11 mouse cellular contexts compared by ENCODE assay signal in the genomic region with DNA sequence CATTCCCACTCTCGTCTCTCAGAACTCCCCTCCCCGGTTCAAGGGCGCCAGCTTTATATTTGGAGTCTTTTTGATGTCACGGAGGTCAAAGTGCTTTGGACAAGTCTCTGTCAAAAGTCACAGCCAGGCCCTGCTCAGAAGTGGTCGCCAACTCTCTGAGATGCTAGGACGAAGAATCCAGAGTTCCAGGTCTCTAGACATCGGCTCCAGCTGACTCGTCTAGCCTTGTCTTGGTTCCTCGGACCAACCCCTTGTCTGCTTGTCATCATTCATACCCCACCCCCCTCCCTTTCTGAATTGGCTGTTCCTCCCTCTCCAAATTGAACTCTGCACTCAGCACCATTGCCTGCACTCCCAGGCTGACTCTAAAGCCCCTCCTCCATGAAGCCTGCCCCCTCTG. TPM values are rescaled to one million over a fixed set of nuclear protein-coding genes. Genes with fewer than 3 reads are reported as not detected.
DNase-seq lines count a peak whose midpoint lies in the region; ATAC-seq and TF ChIP-seq lines count a peak whose summit lies in the region.
"Had no signal": no experiment of that assay in that cellular context is flagged by ENCODE, and none has a peak within 500 bp of the region (broad histone marks: within the 10 kb centered on the region; RNA-seq: fewer than 3 reads in every experiment).

No protein-coding gene starts in this region.

- WGBS in heart, adult 2 months, result 60% methylated on average over 9 of the region's 9 CpGs
- 33% methylated on average over 9 of the region's 9 CpGs for WGBS in lung, postnatal 0 days
- 45% methylated on average over 9 of the region's 9 CpGs for WGBS in lung, adult 2 months
- 37% methylated on average over 9 of the region's 9 CpGs for WGBS in intestine, embryonic 15.5 days
- WGBS in stomach, embryonic 16.5 days, result 38% methylated on average over 9 of the region's 9 CpGs

- no peak overlapping the region for H3K4me2 ChIP-seq in lung, postnatal 0 days (replicated peaks; ENCODE audit: low read depth, low read length)
- H3K4me2 ChIP-seq in intestine, embryonic 15.5 days (replicated peaks), result peak overlapping the region; percentile 37
- H3K4me2 ChIP-seq in stomach, embryonic 16.5 days (ENCODE audit: low read depth, low read length), result 0 out of 2 replicates have a peak overlapping the region, but pooled peaks have one; percentile 39

- TF ChIP-seq CTCF in heart, adult 2 months (IDR thresholded peaks at IDR 0.05), result no peak
- TF ChIP-seq CTCF in lung, postnatal 0 days (IDR thresholded peaks at IDR 0.05), result no peak
- TF ChIP-seq CTCF in lung, adult 2 months (IDR thresholded peaks at IDR 0.05; ENCODE audit: insufficient read depth, low read length), result no peak

- H3K27me3 ChIP-seq in heart, adult 2 months (ENCODE audit: control insufficient read depth, insufficient read depth, low read length), result no peaks in the 10 kb centered on the region
- H3K27me3 ChIP-seq in lung, postnatal 0 days (replicated peaks; ENCODE audit: insufficient read depth, low read length), result 0 out of 2 replicates have a peak, but pooled peaks cover under 1% of the 10 kb centered on the region
- H3K27me3 ChIP-seq in intestine, embryonic 15.5 days (replicated peaks), result no peaks in the 10 kb centered on the region; the same call in 1 of the 2 replicates
- no peaks in the 10 kb centered on the region; the same call in 1 of the 2 replicates for H3K27me3 ChIP-seq in stomach, embryonic 16.5 days (ENCODE audit: control insufficient read depth, insufficient read depth, low read length)

- H3K4me1 ChIP-seq in heart, adult 2 months (ENCODE audit: control insufficient read depth, insufficient read depth, low read length), result peaks cover 12% of the 10 kb centered on the region
- H3K4me1 ChIP-seq in lung, postnatal 0 days (ENCODE audit: insufficient read depth, low read depth, low read length), result peaks cover 8% of the 10 kb centered on the region
- H3K4me1 ChIP-seq in lung, adult 2 months (ENCODE audit: control insufficient read depth, insufficient read depth, low read length), result peaks cover 3% of the 10 kb centered on the region; the same call in 1 of the 2 replicates
- H3K4me1 ChIP-seq in intestine, embryonic 15.5 days (replicated peaks), result peaks cover 52% of the 10 kb centered on the region
- peaks cover 48% of the 10 kb centered on the region for H3K4me1 ChIP-seq in stomach, embryonic 16.5 days (ENCODE audit: control insufficient read depth, insufficient read depth, low read length)

- H3K27ac ChIP-seq in heart, adult 2 months, result peak overlapping the region; percentile 61
- H3K27ac ChIP-seq in lung, postnatal 0 days (ENCODE audit: low read length), result peak overlapping the region; percentile 88
- peak overlapping the region; percentile 93 for H3K27ac ChIP-seq in intestine, embryonic 15.5 days
- peak overlapping the region; percentile 97 for H3K27ac ChIP-seq in stomach, embryonic 16.5 days (ENCODE audit: low read length)

- no peaks in the 10 kb centered on the region for H3K79me2 ChIP-seq in heart, adult 2 months (replicated peaks; ENCODE audit: control insufficient read depth, insufficient read depth, low read length)

- H3K9ac ChIP-seq in heart, adult 2 months (ENCODE audit: low read depth, low read length), result no peak overlapping the region
- H3K9ac ChIP-seq in lung, postnatal 0 days (replicated peaks; ENCODE audit: low read depth), result no peak overlapping the region
- no peak overlapping the region for H3K9ac ChIP-seq in intestine, embryonic 15.5 days
- peak overlapping the region; percentile 36; the same call in 1 of the 2 replicates for H3K9ac ChIP-seq in stomach, embryonic 16.5 days (ENCODE audit: low read length)

- H3K36me3 ChIP-seq in heart, adult 2 months (ENCODE audit: control insufficient read depth, insufficient read depth, low read length), result no peaks in the 10 kb centered on the region
- H3K36me3 ChIP-seq in lung, postnatal 0 days (ENCODE audit: insufficient read depth, low read length), result no peaks in the 10 kb centered on the region
- H3K36me3 ChIP-seq in intestine, embryonic 15.5 days, result no peaks in the 10 kb centered on the region
- no peaks in the 10 kb centered on the region for H3K36me3 ChIP-seq in stomach, embryonic 16.5 days (ENCODE audit: control insufficient read depth, insufficient read depth, low read length)

- intact Hi-C loops in heart, adult 2 months (cut with DNase I), result no loop called here

- no peak for DNase-seq in heart, adult 2 months
- DNase-seq in heart, adult 8-10 months (ENCODE audit: low spot score), result no peak
- no peak for DNase-seq in lung, postnatal 0 days (ENCODE audit: low spot score)
- no peak for DNase-seq in lung, adult 2 months
- no peak for DNase-seq in gastrocnemius, postnatal 10 days
- no peak for DNase-seq in adrenal gland, adult 18-20 months (ENCODE audit: low spot score in 2 of 2)

- H3K4me3 ChIP-seq in heart, adult 2 months, result no peak overlapping the region
- no peak overlapping the region for H3K4me3 ChIP-seq in lung, postnatal 0 days (ENCODE audit: low read depth, low read length)
- no peak overlapping the region for H3K4me3 ChIP-seq in lung, adult 2 months (replicated peaks; ENCODE audit: extremely low read depth, low read depth, low read length)
- no peak overlapping the region for H3K4me3 ChIP-seq in intestine, embryonic 15.5 days (replicated peaks)
- H3K4me3 ChIP-seq in stomach, embryonic 16.5 days (replicated peaks; ENCODE audit: low read length), result no peak overlapping the region

- no peak for TF ChIP-seq EP300 in heart, adult 2 months (IDR thresholded peaks at IDR 0.05; ENCODE audit: insufficient read depth, low read depth, low read length)
- TF ChIP-seq EP300 in lung, postnatal 0 days (IDR thresholded peaks at IDR 0.05), result no peak

- ATAC-seq in lung, postnatal 0 days, result no peak
- ATAC-seq in intestine, embryonic 15.5 days, result no peak
- no peak for ATAC-seq in stomach, embryonic 16.5 days (ENCODE audit: insufficient read depth, low FRiP score)

- H3K9me3 ChIP-seq in lung, postnatal 0 days (ENCODE audit: low read length), result no peaks in the 10 kb centered on the region
- H3K9me3 ChIP-seq in intestine, embryonic 15.5 days, result no peaks in the 10 kb centered on the region
- no peaks in the 10 kb centered on the region for H3K9me3 ChIP-seq in stomach, embryonic 16.5 days (replicated peaks; ENCODE audit: control insufficient read depth, low read length)

- no peak for TF ChIP-seq POLR2A in heart, adult 2 months (IDR thresholded peaks at IDR 0.05; ENCODE audit: insufficient read depth, low read depth, low read length)
- TF ChIP-seq POLR2A in lung, adult 2 months (IDR thresholded peaks at IDR 0.05; ENCODE audit: borderline replicate concordance, extremely low read depth, low read depth, low read length), result no peak

RNA-seq across cellular contexts. Expression of gene Col1a1, which starts 6.4 kb away (rescaled TPM):
- 10 to 100 TPM; 51.1 to 82.4 TPM for total RNA-seq in heart, adult 2 months (2021)
- polyA plus RNA-seq in heart, adult 2 months (2012; rRNA removed), result 48.7 and 67.7 TPM in 2 replicates
- 10 to 100 TPM; 23.3 to 50.4 (median 39.8) TPM for total RNA-seq in heart, adult 8-10 months (2022)
- polyA plus RNA-seq in lung, postnatal 0 days (2015; fragmentation: Nextera tagmentation; extraction: Ambion mirVana), result 464 and 478 TPM in 2 replicates
- polyA plus RNA-seq in lung, adult 2 months (2012; rRNA removed), result 108 and 115 TPM in 2 replicates
- 984 and 1,087 TPM in 2 replicates for polyA plus RNA-seq in intestine, embryonic 15.5 days (2015; fragmentation: Nextera tagmentation; extraction: Ambion mirVana)
- polyA plus RNA-seq in stomach, embryonic 16.5 days (2015; fragmentation: Nextera tagmentation; extraction: Ambion mirVana), result 2,066 and 2,076 TPM in 2 replicates
- total RNA-seq in gastrocnemius, postnatal 10 days (2021), result 1,000 to 10,000 TPM; 5,070 to 7,999 TPM
- 10 to 100 TPM; 20.4 to 40.2 TPM for total RNA-seq in adrenal gland, adult 18-20 months (2021)
- total RNA-seq: common myeloid progenitor, adult 5-6 weeks; monocyte, adult 5-6 weeks had no signal

RNA-seq across cellular contexts. Expression of gene Hils1, which starts 37.8 kb away (rescaled TPM):
- total RNA-seq in heart, adult 2 months (2021), result not detected
- polyA plus RNA-seq in heart, adult 2 months (2012; rRNA removed), result 0.25 TPM in 1 of 2 replicates, not detected in the other
- not detected for total RNA-seq in heart, adult 8-10 months (2022)
- not detected in 2 replicates for polyA plus RNA-seq in lung, postnatal 0 days (2015; fragmentation: Nextera tagmentation; extraction: Ambion mirVana)
- polyA plus RNA-seq in lung, adult 2 months (2012; rRNA removed), result not detected in 2 replicates
- polyA plus RNA-seq in intestine, embryonic 15.5 days (2015; fragmentation: Nextera tagmentation; extraction: Ambion mirVana), result not detected in 2 replicates
- not detected in 2 replicates for polyA plus RNA-seq in stomach, embryonic 16.5 days (2015; fragmentation: Nextera tagmentation; extraction: Ambion mirVana)
- not detected for total RNA-seq in gastrocnemius, postnatal 10 days (2021)
- total RNA-seq in adrenal gland, adult 18-20 months (2021), result not detected
- total RNA-seq: common myeloid progenitor, adult 5-6 weeks; left cerebral cortex, postnatal 36 days had no signal

RNA-seq across cellular contexts. Expression of gene Sgca, which starts 46.5 kb away (rescaled TPM):
- 100 to 1,000 TPM; 149 to 200 TPM for total RNA-seq in heart, adult 2 months (2021)
- 1,109 and 1,504 TPM in 2 replicates for polyA plus RNA-seq in heart, adult 2 months (2012; rRNA removed)
- 100 to 1,000 TPM; 202 to 221 (median 208) TPM for total RNA-seq in heart, adult 8-10 months (2022)
- 0.33 and 0.55 TPM in 2 replicates for polyA plus RNA-seq in lung, postnatal 0 days (2015; fragmentation: Nextera tagmentation; extraction: Ambion mirVana)
- polyA plus RNA-seq in lung, adult 2 months (2012; rRNA removed), result 19.9 and 54.4 TPM in 2 replicates
- 0.19 TPM in 1 of 2 replicates, not detected in the other for polyA plus RNA-seq in intestine, embryonic 15.5 days (2015; fragmentation: Nextera tagmentation; extraction: Ambion mirVana)
- 0.41 and 3.2 TPM in 2 replicates for polyA plus RNA-seq in stomach, embryonic 16.5 days (2015; fragmentation: Nextera tagmentation; extraction: Ambion mirVana)
- 100 to 1,000 TPM; 185 to 194 TPM for total RNA-seq in gastrocnemius, postnatal 10 days (2021)
- total RNA-seq in adrenal gland, adult 18-20 months (2021), result under 1 TPM in 1 of 2 experiments, not detected in 1; 0.80 TPM
- total RNA-seq: common myeloid progenitor, adult 5-6 weeks; monocyte, adult 5-6 weeks had no signal

Comparison
In these comparisons a context has a peak if more than half of its experiments do, and no peak if none do; other contexts are left out.
1. RNA of gene Sgca, which starts 46.5 kb away (polyA plus RNA-seq): 1,109 to 1,504 TPM in heart, adult 2 months; 19.9 to 54.4 TPM in lung, adult 2 months, 0.41 to 3.2 TPM in stomach, embryonic 16.5 days, 0.33 to 0.55 TPM in lung, postnatal 0 days and 0.19 TPM in intestine, embryonic 15.5 days; every median in the first group is over 10 times any median in the second.
2. Peak in every context shown above with its lines, with median percentiles within 50 percentile points of each other: H3K27ac ChIP-seq.